Mouse (Mus musculus) limb, embryonic 10.5 days (tissue): Measurements from ENCODE around the gene Armcx4. TPM values are rescaled to one million over a fixed set of nuclear protein-coding genes. Genes with fewer than 3 reads are reported as not detected.
"Not testable (repeated sequence)": the region's sequence is repeated elsewhere in the genome, so short reads cannot be mapped to it uniquely, and the experiment has no call there.

Experiments used
- DNase-seq: peaks from one replicate; pipeline ENCODE4 v3.0.0-alpha.2; 2017; ENCODE audit warnings: low spot score
- H3K27ac ChIP-seq: fragments of 300-500 bp; sonication (generic); 2 replicates; pipeline ENCODE4 v1.5.1; 2016; ENCODE audit warnings: mild to moderate bottlenecking
- H3K27me3 ChIP-seq: fragments of 300-500 bp; sonication (generic); 2 replicates; pipeline ENCODE4 v1.6.1; 2016; ENCODE audit warnings: low read depth, mild to moderate bottlenecking; ENCODE audit not compliant: poor library complexity, severe bottlenecking
- H3K36me3 ChIP-seq: fragments of 300-500 bp; sonication (generic); 2 replicates; pipeline ENCODE4 v1.6.1; 2016; ENCODE audit warnings: mild to moderate bottlenecking, moderate library complexity
- H3K4me1 ChIP-seq: fragments of 300-500 bp; sonication (generic); 2 replicates; pipeline ENCODE4 v1.6.1; 2016
- H3K4me3 ChIP-seq: fragments of 300-500 bp; sonication (generic); 2 replicates; pipeline ENCODE4 v1.5.1; 2016; ENCODE audit warnings: mild to moderate bottlenecking, moderate library complexity
- H3K9me3 ChIP-seq: fragments of 300-500 bp; sonication (generic); replicated peaks from 2 replicates; pipeline ENCODE4 v1.6.1; 2016; ENCODE audit warnings: mild to moderate bottlenecking
- WGBS: fragments of 180-500 bp; shearing (Covaris S2); methylation state at CpG from one replicate; pipeline ENCODE4 v1.1.7; 2016; 5-methylcytosine and 5-hydroxymethylcytosine counted together
- polyA plus RNA-seq: library from polyadenylated mRNA; unstranded; fragments of >200 nt; fragmentation: Nextera tagmentation; extraction: Ambion mirVana; gene quantifications from 2 replicates; pipeline ENCODE4 v1.2.1, GENCODE M21; 2016

The Armcx4 gene
- polyA plus RNA-seq, 1 experiment from 2014 or later = 6.3 TPM

DNA sequence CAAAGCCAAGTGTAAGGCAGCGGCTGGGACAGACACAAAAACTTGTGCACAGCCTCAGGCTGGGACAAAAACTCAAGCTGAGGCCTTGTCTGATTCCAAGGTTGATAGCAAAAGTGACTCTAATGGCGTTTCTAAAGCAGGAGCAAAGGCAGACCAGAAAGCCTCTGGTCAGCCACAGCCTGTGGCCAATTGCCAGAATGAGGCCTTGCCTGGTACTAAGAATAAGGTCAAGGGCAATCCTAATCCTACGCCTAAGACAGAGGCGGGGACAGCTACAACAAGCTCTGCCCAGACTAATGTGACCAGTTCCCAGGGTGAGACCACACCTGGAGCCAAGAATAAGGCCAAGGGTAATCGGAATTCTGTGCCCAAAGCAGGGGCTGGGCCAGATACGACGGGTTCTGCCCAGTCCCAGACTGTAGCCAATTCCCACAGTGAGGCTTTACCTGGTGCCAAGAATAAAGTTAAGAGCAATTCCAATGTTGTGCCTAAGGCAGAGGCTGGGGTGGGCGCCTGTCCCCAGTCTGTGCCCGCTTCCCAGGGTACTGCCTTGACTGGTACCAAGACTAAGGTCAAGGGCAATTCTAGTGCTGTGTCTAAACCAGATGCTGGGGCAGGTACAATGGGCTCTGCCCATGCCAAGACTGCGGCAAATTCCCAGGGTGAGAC, 4.7 kb downstream of the Armcx4 start:
- no peaks in the 10 kb centered on the region for H3K9me3 ChIP-seq
- DNase-seq = no peak
- 0 out of 2 replicates have a peak, but pooled peaks cover 6% of the 10 kb centered on the region for H3K4me1 ChIP-seq
- peaks cover 99% of the 10 kb centered on the region for H3K27me3 ChIP-seq
- no peak overlapping the region for H3K4me3 ChIP-seq
- peaks cover 82% of the 10 kb centered on the region for H3K36me3 ChIP-seq
- WGBS = 97% methylated on average over 10 of the region's 10 CpGs
- no peak overlapping the region for H3K27ac ChIP-seq

DNA sequence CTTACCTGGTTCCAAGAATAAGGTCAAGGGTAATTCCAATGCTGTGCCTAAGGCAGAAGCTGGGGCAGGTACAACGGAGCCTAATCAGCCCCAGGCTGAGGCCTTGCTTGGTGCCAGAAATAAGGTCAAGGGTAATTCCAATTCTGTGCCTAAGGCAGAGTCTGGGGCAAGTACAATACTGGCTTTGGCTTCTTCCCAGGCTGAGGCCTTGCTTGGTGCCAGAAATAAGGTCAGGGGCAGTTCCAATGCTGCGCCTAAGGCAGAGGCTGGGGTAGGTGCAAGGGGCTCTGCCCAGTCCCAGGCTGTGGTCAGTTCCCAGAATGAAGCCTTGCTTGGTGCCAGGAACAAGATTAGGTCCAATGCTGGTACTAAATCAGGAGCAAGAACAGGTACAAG, 5.2 kb downstream of the Armcx4 start:
- Histone ChIP-seq H3K36me3 (peaks cover 83% of the 10 kb centered on the region), H3K27me3 (peaks cover 97% of the 10 kb centered on the region)

DNA sequence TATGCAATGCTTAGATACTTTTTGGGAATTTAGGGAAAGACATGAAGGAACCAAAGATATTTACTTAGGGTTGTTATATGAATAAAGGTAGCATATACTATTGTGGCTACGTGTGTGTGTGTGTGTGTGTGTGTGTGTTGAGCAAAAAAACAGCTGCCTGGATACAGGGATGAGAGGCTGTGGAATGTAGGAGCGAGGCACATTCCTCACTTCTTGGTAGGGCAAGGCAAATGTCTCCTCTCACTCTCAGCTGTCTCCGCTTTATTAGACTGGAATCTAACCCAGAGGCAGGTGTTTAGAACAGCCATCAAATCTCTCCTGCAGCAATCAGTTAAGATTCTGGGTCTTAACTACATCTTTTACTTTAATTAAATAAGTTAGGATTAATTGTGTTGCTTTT, 30.5 kb downstream of the Armcx4 start:
- Histone ChIP-seq H3K27ac (no peak overlapping the region), H3K27me3 (peaks cover 64% of the 10 kb centered on the region), H3K4me3 (no peak overlapping the region), H3K36me3 (peaks cover 14% of the 10 kb centered on the region), H3K9me3 (no peaks in the 10 kb centered on the region), H3K4me1 (no peaks in the 10 kb centered on the region)
- WGBS = 37% methylated on average over 3 of the region's 3 CpGs
- no peak for DNase-seq

More for the DNA sequence above, 5.2 kb downstream of the Armcx4 start:
- DNase-seq = no peak
- H3K4me1 ChIP-seq = 0 out of 2 replicates have a peak, but pooled peaks cover 6% of the 10 kb centered on the region
- no peaks in the 10 kb centered on the region for H3K9me3 ChIP-seq
- no peak overlapping the region for H3K4me3 ChIP-seq
- WGBS = 91% methylated on average over 2 of the region's 2 CpGs
- H3K27ac ChIP-seq = no peak overlapping the region

DNA sequence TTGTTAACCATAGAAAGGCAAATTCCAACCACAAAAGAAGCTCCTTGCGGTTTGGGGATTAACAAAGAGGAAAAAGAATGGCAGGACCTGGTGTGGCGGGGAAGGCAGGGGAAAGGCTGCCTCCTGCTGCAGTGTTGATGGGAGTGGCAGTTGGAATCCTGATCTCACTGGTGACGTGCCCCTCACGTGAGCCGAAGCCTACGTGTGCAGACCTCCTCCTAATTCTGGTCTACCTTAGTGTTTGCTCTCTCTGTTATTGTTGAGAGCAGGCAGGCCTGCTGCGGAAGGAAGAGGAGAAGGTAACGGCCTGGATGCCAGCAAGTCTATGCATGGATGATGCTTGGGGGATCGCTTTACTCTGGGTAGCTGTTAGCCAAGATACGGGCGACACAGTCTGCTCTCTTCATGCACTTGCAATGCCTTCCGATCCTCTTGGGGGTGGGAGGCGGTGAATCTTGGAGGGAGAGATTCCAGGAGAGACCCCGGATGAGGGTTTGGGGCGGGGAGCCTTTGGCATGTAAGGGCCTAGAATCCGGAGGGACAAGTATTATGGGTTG, 31.5 kb downstream of the Armcx4 start, which contains the start of gene Armcx1:
Gene Armcx1 (plus strand): TSS at position 212 of the 557 bp plus-strand sequence.
- Histone ChIP-seq H3K27ac (peak within 1 kb of the TSS; percentile 88), H3K9me3 (no peaks in the 10 kb centered on the region), H3K27me3 (peaks cover 71% of the 10 kb centered on the region), H3K4me3 (peak within 1 kb of the TSS; percentile 60), H3K4me1 (no peaks in the 10 kb centered on the region), H3K36me3 (peaks cover 18% of the 10 kb centered on the region)
- DNase-seq = peak; percentile 60
- 7% methylated on average over 16 of the region's 16 CpGs for WGBS

DNA sequence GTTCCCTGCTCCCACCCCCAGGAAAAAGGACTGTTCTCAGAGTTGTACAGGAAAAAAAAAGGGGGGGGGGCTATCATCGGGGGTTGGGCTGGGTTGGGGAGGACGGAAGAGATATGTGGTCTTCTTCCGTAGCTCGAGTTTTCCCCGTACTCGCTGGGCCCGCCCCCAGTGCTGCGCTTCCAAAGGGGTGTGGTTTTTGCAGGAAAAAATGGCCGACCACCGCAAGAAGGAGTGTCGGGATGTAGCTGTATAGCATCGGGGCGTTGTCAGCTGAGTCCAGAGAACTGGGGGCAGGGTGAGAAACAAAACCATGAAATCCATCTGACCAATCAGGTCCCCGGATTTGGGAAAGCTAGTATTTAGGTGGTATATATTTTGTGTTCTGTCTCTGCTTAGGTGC, 32.2 kb downstream of the Armcx4 start:
- peak overlapping the region; percentile 88 for H3K27ac ChIP-seq
- peaks cover 18% of the 10 kb centered on the region for H3K36me3 ChIP-seq
- peak overlapping the region; percentile 60 for H3K4me3 ChIP-seq
- H3K4me1 ChIP-seq = 0 out of 2 replicates have a peak, but pooled peaks cover 1% of the 10 kb centered on the region
- peak; percentile 45 for DNase-seq
- 17% methylated on average over 14 of the region's 14 CpGs for WGBS
- peaks cover 77% of the 10 kb centered on the region for H3K27me3 ChIP-seq
- no peaks in the 10 kb centered on the region for H3K9me3 ChIP-seq

DNA sequence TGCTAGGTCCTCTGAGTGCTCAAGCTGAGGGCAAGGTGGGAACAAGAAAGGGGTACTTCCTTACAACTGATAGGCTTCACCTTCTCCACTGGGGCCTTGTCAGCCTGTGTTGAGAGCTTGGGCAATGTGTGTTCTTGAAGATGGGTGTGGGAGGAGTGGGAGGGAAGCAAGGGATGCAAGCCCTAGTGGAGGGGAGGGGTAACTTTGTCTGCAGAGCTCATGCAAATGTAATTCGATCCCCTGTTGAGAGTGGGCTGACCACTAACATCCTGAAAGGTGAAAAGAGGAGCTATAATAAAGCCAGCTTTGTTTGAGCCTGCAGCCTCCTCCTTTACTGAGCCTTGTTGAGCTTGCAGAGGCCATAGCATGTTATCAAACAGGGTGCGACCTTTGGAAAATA, 37.4 kb downstream of the Armcx4 start:
- 37% methylated on average over 1 of the region's 2 CpGs for WGBS
- not testable (repeated sequence) for H3K9me3 ChIP-seq, H3K4me3 ChIP-seq, H3K4me1 ChIP-seq, H3K27ac ChIP-seq, DNase-seq
- peaks cover 81% of the 10 kb centered on the region for H3K27me3 ChIP-seq
- H3K36me3 ChIP-seq = peaks cover 18% of the 10 kb centered on the region

DNA sequence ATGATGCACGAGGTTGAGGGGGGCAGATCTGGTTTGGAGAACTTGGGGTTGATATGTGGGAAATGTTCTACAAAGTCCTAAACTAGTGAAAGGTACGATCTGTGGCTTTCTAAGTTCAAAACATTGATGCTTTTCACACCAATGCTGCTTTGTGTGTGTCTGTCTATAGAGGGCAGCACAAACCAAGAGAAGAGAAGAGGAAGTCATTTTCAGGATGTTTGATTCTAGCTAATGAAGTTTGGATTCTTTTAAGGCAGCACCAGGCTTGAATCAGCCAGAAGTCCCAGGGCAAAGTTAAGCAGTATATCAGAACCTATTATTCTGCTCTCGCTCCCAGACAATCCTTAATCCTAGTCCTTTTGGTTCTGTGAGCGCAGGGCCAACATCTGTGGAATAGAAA, 43.5 kb downstream of the Armcx4 start:
- Histone ChIP-seq H3K4me1 (no peaks in the 10 kb centered on the region), H3K4me3 (no peak overlapping the region), H3K27me3 (peaks cover 85% of the 10 kb centered on the region), H3K9me3 (no peaks in the 10 kb centered on the region), H3K27ac (no peak overlapping the region), H3K36me3 (no peaks in the 10 kb centered on the region)
- DNase-seq = no peak
- WGBS = 58% methylated on average over 4 of the region's 4 CpGs

DNA sequence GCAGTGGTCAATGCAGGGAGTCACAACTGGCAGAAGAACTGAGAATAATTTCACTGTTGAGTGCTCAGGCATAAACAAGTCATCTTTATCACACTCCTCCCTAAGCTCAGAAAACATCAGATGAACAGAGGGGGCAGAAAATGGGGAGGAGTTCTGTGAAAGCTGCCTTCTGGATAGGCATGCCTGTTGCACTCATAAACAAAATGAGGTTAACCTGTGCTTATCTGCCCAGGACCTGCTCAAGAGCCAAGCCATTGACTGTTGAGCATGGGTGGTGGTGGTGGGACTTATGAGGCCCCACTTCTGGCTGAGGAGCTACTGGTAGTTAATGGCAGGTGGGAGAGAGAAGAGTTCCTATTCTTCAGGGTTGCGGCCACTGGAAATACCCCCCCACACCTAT, 51.5 kb downstream of the Armcx4 start:
- Histone ChIP-seq H3K4me1 (no peaks in the 10 kb centered on the region), H3K9me3 (no peaks in the 10 kb centered on the region), H3K36me3 (no peaks in the 10 kb centered on the region), H3K27me3 (peaks cover 90% of the 10 kb centered on the region), H3K4me3 (no peak overlapping the region), H3K27ac (no peak overlapping the region)
- no peak for DNase-seq
- WGBS = 100% methylated on average over 1 of the region's 1 CpGs

DNA sequence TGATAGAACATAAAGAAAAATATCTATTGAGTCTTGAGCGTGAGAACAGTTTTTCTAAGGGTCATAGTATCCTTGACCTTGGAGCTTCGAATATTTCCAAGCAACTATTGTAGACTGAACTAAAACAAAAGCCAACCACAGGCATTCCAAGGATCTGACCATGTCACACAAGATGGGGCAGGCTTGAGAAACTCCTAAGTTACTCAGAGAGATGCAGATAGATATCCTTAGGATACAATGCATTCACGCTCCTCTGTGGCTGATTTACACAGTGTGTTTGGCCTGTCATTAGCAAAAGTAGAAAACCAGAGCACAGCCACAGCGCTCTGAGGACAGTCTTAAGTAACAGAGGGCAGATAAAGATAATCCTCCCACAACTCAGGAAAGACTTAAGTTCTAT, 52.8 kb downstream of the Armcx4 start:
- Histone ChIP-seq H3K27me3 (peaks cover 88% of the 10 kb centered on the region), H3K27ac (no peak overlapping the region), H3K4me3 (no peak overlapping the region), H3K36me3 (no peaks in the 10 kb centered on the region), H3K9me3 (no peaks in the 10 kb centered on the region), H3K4me1 (no peaks in the 10 kb centered on the region)
- 80% methylated on average over 4 of the region's 4 CpGs for WGBS
- DNase-seq = no peak

DNA sequence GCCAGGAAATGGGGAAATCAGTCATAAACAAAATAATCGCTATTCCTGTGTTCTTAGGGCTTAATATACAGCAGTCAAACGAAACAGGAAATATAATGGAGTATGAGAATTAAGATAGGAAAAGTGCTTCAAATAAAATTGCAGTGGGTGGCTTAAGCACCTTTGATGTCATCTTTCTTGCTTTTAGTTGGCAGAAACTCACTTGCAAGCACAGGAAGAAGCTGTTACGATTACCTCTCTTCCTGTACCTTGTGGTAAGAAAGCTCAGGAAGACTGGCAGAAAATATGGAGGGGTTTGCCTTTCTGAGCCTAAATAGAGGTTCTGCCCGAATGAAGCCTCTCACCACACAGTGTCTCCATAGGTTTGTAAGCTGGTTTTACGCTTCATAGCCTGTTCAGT, 55.5 kb downstream of the Armcx4 start:
- H3K27ac ChIP-seq = no peak overlapping the region
- no peaks in the 10 kb centered on the region for H3K4me1 ChIP-seq
- no peak overlapping the region for H3K4me3 ChIP-seq
- 80% methylated on average over 5 of the region's 5 CpGs for WGBS
- H3K36me3 ChIP-seq = no peaks in the 10 kb centered on the region
- H3K9me3 ChIP-seq = no peaks in the 10 kb centered on the region
- no peak for DNase-seq
- peaks cover 94% of the 10 kb centered on the region for H3K27me3 ChIP-seq

Other genes starting within 250 kb of the Armcx4 start
- 0.13 TPM in 1 of 2 replicates, not detected in the other for gene Taf7l, start 210.0 kb upstream of the Armcx4 start, polyA plus RNA-seq
- 90.7 and 117 TPM in 2 replicates for gene Timm8a1, start 144.7 kb upstream of the Armcx4 start, polyA plus RNA-seq
- 0.50 and 0.70 TPM in 2 replicates for gene Btk, start 102.9 kb upstream of the Armcx4 start, polyA plus RNA-seq
- gene Rpl36a, start 100.9 kb upstream of the Armcx4 start, polyA plus RNA-seq = 332 and 430 TPM in 2 replicates
- 6.8 and 7.4 TPM in 2 replicates for gene Gla, start 85.4 kb upstream of the Armcx4 start, polyA plus RNA-seq
- gene Hnrnph2, start 85.3 kb upstream of the Armcx4 start, polyA plus RNA-seq = 196 and 211 TPM in 2 replicates
- 30.7 and 44.3 TPM in 2 replicates for gene Armcx1, start 31.4 kb downstream of the Armcx4 start, polyA plus RNA-seq
- 16.4 and 21.7 TPM in 2 replicates for gene Armcx6, start 64.9 kb downstream of the Armcx4 start, polyA plus RNA-seq
- 35.4 and 47.4 TPM in 2 replicates for gene Armcx3, start 70.1 kb downstream of the Armcx4 start, polyA plus RNA-seq
- gene Armcx2, start 122.7 kb downstream of the Armcx4 start, polyA plus RNA-seq = 69.2 and 79.6 TPM in 2 replicates